Mouse (Mus musculus): ENCODE results near the gene Rara.
A peak's percentile ranks its signal among the peaks of the same experiment; 100 is the strongest.

Gene Rara

GRCm38 (mm10) chr11:98997659-98998058 lies 70.0 kb downstream of the Rara start:
- ATAC-seq (ENCODE audit: low TSS enrichment): no peak

- no peak for ATAC-seq (ENCODE audit: low TSS enrichment)
Measured at GRCm38 (mm10) chr11:98998776-98999175, 71.2 kb downstream of the Rara start.

- no peak for ATAC-seq (ENCODE audit: low TSS enrichment)
Measured at GRCm38 (mm10) chr11:98999243-98999642, 71.6 kb downstream of the Rara start.

GRCm38 (mm10) chr11:99006788-99007187 lies 79.2 kb downstream of the Rara start:
- no peak for ATAC-seq (ENCODE audit: low TSS enrichment)

- no peak for ATAC-seq (ENCODE audit: low TSS enrichment)
Measured at GRCm38 (mm10) chr11:99010124-99010523, 82.5 kb downstream of the Rara start.

GRCm38 (mm10) chr11:99010706-99011105 lies 83.1 kb downstream of the Rara start:
- ATAC-seq (ENCODE audit: low TSS enrichment): no peak

GRCm38 (mm10) chr11:99013856-99014255 lies 86.2 kb downstream of the Rara start:
- no peak for ATAC-seq (ENCODE audit: low TSS enrichment)

- no peak for ATAC-seq (ENCODE audit: low TSS enrichment)
Measured at GRCm38 (mm10) chr11:99019844-99020243, 92.2 kb downstream of the Rara start.

GRCm38 (mm10) chr11:99022384-99022933 lies 94.8 kb downstream of the Rara start:
- no peak for ATAC-seq (ENCODE audit: low TSS enrichment)

- ATAC-seq (ENCODE audit: low TSS enrichment): no peak
Measured at GRCm38 (mm10) chr11:99023094-99023493, 95.5 kb downstream of the Rara start.

GRCm38 (mm10) chr11:99023500-99024467 lies 96.2 kb downstream of the Rara start, which contains the start of gene Top2a:
Gene Top2a (minus strand): TSS chr11:99024189.
- peak; percentile 100 for ATAC-seq (ENCODE audit: low TSS enrichment)
